Mouse (Mus musculus): Measurements from ENCODE around the gene Prpf38a. TPM values are rescaled to one million over a fixed set of nuclear protein-coding genes. Genes with fewer than 3 reads are reported as not detected.

Gene Prpf38a
- 0.28 and 0.45 TPM in 2 replicates for polyA plus RNA-seq (2012; rRNA removed)

GRCm38 (mm10) chr4:108578840-108579742 is at the start of gene Prpf38a, which contains the start of gene Orc1:
TSS of gene Prpf38a (minus strand) at chr4:108579336.
TSS of gene Orc1 (plus strand) at chr4:108579423.

GRCm38 (mm10) chr4:108619587-108620341 is 40.6 kb upstream of the Prpf38a start, which contains the start of gene Cc2d1b:
TSS of gene Cc2d1b (plus strand) at chr4:108619940.

Other genes starting within 250 kb of the Prpf38a start
- 0.44 TPM in 1 of 2 replicates, not detected in the other for gene Shisal2a, start 196.0 kb downstream of the Prpf38a start, polyA plus RNA-seq (2012; rRNA removed)
- gene Gpx7, start 172.4 kb downstream of the Prpf38a start, polyA plus RNA-seq (2012; rRNA removed), result 4.3 and 5.2 TPM in 2 replicates
- gene Tut4, start 119.9 kb downstream of the Prpf38a start, polyA plus RNA-seq (2012; rRNA removed), result 7.7 and 9.6 TPM in 2 replicates
- gene Orc1, start 87 bp upstream of the Prpf38a start, polyA plus RNA-seq (2012; rRNA removed), result 0.04 and 0.28 TPM in 2 replicates
- 13.3 and 14.7 TPM in 2 replicates for gene Cc2d1b, start 40.6 kb upstream of the Prpf38a start, polyA plus RNA-seq (2012; rRNA removed)
- not detected in 2 replicates for gene 3110021N24Rik, start 140.3 kb upstream of the Prpf38a start, polyA plus RNA-seq (2012; rRNA removed)
- gene Zfyve9, start 201.5 kb upstream of the Prpf38a start, polyA plus RNA-seq (2012; rRNA removed), result 1.1 and 1.2 TPM in 2 replicates

Measured in stomach, adult 2 months (tissue).